Mouse (Mus musculus) midbrain, embryonic 11.5 days (tissue): ENCODE measurements around the gene Sowahc. TPM values are rescaled to one million over a fixed set of nuclear protein-coding genes. Genes with fewer than 3 reads are reported as not detected.

Source experiments
- polyA plus RNA-seq: library from polyadenylated mRNA; unstranded; fragments of >200 nt; fragmentation: Nextera tagmentation; extraction: Ambion mirVana; gene quantifications from 2 replicates; pipeline ENCODE4 v1.2.1, GENCODE M21; 2014

The Sowahc gene
- polyA plus RNA-seq, 1 experiment from 2014 or later: 10.0 TPM

Other genes starting within 250 kb of the Sowahc start
- gene Sept10, start 106 bp upstream of the Sowahc start, polyA plus RNA-seq: 28.8 and 29.3 TPM in 2 replicates
- 41.9 and 45.9 TPM in 2 replicates for gene P4ha1, start 101.3 kb downstream of the Sowahc start, polyA plus RNA-seq
- gene Gm10273, start 173.7 kb downstream of the Sowahc start, polyA plus RNA-seq: 2.4 and 3.3 TPM in 2 replicates
- gene Pla2g12b, start 181.7 kb downstream of the Sowahc start, polyA plus RNA-seq: 0.21 TPM in 1 of 2 replicates, not detected in the other
- 0.38 and 0.48 TPM in 2 replicates for gene Oit3, start 219.8 kb downstream of the Sowahc start, polyA plus RNA-seq